Mouse (Mus musculus) 3T3-L1 (cell line): ENCODE data around the gene Tln2.
A peak's percentile ranks its signal among the peaks of the same experiment; 100 is the strongest.

ENCODE experiments used
- DNase-seq: peaks from one replicate; pipeline ENCODE4 v3.0.0-alpha.2; 2015; ENCODE audit warnings: low read depth, low spot score

Gene Tln2

DNA sequence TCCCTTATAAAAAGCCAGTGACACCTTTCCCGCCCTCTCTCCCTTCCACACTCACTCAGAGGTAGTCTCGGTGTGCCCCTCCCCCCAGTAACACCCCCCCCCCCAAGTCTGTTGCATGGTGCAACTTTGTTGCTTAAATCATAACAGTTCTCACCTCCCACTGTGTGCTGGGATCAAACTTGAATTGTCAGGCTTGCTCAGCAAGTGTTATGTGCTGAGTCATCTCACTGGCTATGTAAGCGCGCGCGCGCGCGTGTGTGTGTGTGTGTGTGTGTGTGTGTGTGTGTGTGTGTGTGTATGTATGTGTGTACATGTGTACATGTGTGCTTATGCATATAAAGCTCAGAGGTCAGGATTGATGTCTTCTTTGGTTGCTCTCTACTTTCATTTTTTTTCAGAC is 350.1 kb downstream of the Tln2 start:
- DNase-seq = no peak

- peak; percentile 83 for DNase-seq
These were observed 351.1 kb downstream of the Tln2 start for GRCm38 (mm10) chr9:67208420-67208819.

DNA sequence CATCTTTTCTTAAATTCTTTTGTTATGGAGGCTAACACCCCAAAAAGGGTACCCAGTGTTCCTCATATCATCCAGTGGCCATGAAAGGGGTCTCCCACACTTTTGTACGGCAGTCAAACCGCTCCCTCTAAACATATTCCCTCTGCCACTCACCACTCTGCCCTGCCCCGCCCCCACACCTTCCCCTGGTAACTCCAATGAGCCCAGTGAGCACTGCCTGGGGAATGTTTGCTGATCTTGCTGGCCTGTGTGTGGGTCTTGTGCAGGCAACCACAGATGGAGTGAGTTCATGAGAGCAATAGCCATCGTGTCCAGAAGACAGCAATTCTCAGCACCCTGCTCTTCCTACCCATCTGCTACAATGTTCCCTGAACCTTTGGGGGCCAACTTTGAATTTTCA is 354.3 kb downstream of the Tln2 start:
- DNase-seq = peak; percentile 54

- no peak for DNase-seq
These were observed 362.9 kb downstream of the Tln2 start for GRCm38 (mm10) chr9:67196609-67197008.

DNA sequence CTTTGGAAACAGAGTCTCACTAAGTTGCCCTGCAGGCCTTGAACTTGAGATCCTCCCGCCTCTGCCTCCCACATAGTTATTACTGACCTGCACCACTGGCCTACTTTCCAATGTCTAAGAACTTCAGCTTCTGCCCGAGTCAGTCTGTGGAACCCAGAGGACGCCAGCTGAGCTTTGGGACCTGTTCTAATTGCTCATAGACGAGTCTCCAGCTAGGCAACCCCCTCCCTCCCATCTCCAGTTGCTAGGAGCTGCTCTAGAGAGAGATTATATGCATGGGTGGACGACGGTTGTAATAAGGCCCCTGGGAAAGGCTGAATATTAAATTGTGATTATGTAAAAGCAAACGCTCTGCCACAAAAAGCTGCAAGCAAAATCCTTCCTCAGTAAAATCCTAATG is 364.2 kb downstream of the Tln2 start:
- DNase-seq = no peak

DNA sequence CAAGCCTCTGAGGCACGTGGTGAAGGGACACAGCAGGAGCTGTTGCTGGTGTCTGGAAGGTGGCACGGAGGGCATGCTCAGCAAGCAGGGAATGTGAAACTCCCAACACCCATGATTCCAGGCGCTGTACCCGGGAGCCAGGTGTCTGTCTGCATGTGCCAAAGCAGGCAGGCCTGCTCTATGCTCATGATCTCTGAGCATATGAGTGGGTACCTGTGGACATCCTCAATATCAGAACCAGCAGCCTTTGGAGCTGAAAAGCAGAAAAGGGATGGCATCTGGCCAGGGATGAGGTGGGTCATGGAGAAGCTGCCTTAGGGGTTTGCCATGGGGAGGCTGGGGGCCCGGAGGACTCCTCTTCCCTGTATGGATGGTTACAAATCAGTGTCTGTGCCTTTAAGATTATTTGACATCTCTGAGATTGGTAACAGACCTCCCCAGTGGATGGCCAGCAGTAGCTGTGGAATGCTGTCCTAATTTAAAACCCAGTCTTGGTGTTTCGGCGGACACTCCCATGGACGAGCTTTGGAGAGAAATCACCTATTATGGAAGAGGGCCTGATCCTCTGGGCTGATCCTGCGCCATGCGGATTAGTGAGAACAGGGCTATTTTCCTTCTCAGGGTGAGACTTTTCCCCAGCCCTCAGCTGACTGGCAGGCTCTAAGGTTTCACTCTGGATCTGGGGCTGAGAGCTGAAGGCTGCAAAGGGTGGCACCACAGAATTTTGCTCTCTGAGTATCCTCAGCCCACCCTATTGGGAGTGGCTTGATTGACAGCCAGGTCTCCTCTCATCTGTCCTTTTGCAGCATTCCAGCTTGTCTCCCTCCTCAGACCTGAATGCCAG is 367.8 kb downstream of the Tln2 start:
- no peak for DNase-seq

DNA sequence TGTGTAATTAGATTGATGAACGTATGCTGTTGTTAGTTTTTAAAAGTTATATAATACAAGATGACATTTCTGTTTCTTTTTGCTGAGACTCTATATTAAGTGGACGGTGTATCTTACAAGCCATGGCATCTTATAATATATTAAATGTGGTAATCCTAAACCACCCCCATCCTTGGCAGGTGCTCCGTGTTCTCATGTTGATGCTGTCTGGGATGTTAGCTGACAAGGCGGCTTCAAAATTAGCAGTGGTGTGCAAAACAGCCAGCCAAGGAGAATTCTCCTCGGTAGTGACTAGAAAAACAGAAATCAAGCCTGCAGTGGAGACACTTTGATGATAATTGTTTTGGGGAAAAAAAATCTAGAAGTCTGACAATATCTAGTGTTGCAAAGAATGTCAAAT is 371.8 kb downstream of the Tln2 start:
- no peak for DNase-seq

GRCm38 (mm10) chr9:67187182-67187581 is 372.3 kb downstream of the Tln2 start:
- no peak for DNase-seq

DNA sequence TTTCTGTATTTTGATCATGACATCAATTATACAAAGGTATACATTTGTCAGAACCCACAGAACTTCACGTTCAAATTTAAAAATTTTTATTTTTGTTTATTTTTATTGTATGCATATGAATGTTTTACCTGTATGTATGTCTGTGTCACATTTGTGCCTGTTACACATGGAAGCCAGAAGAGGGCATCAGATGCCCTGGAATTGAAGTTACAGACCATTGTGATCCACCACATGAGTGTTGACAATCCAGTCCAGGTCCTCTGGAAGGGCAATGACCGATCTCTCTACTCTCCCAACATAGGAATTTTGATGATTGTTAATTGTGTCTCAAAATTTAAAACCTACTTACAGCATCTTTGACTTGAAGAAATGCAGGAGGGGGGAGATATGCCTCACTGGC is 374.9 kb downstream of the Tln2 start:
- DNase-seq = no peak

DNA sequence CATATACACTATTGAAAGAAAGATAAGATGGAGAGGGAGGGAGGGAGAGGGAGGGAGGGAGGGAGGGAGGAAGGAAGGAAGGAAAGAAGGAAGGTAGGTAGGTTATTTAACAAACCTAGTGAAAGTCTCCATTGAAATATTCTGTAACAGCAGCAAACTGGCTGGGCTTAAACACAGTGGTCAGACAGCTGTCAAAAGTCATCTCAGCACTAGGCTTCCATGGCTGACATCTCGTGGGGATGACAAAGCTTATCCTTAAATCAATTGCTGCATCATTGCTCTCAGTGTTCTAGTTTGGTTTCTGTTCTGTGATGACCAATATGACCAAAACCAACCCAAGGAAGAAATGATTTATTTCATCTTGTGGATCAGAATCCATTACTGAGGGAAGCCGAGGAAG is 376.0 kb downstream of the Tln2 start:
- no peak for DNase-seq

- peak; percentile 37 for DNase-seq
These were observed 377.5 kb downstream of the Tln2 start for GRCm38 (mm10) chr9:67182006-67182405.

DNA sequence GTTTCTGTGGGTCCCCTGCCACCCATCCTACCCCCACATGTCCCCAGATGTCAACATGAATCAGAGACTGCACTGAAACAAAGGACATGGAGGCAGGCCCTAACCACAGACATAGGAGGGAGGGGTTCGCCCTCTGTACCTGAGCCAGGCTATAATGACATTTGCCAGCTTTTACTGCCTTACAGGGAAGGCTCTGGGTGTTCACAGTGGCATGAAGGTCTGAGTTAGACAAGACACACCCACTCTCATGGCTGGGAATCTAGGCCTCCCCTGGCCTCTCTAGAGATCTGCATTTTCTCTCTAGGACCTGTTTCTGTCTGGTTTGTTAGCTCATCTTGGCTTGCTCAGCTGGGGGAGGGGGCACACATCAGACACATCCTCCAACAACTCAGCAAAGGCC is 380.8 kb downstream of the Tln2 start:
- peak; percentile 22 for DNase-seq

- no peak for DNase-seq
These were observed 381.3 kb downstream of the Tln2 start for GRCm38 (mm10) chr9:67178203-67178602.

- DNase-seq = no peak
These were observed 383.4 kb downstream of the Tln2 start for GRCm38 (mm10) chr9:67176073-67176472.

GRCm38 (mm10) chr9:67173816-67174215 is 385.7 kb downstream of the Tln2 start:
- no peak for DNase-seq

- no peak for DNase-seq
These were observed 386.3 kb downstream of the Tln2 start for GRCm38 (mm10) chr9:67173154-67173553.

GRCm38 (mm10) chr9:67171409-67171808 is 388.1 kb downstream of the Tln2 start:
- peak; percentile 40 for DNase-seq

GRCm38 (mm10) chr9:67170759-67171158 is 388.7 kb downstream of the Tln2 start:
- no peak for DNase-seq

- no peak for DNase-seq
These were observed 389.5 kb downstream of the Tln2 start for GRCm38 (mm10) chr9:67170047-67170446.
